Mouse (Mus musculus): ENCODE measurements around the gene Defa34. TPM values are rescaled to one million over a fixed set of nuclear protein-coding genes. Genes with fewer than 3 reads are reported as not detected.
"Not testable (repeated sequence)": the region's sequence is repeated elsewhere in the genome, so short reads cannot be mapped to it uniquely, and the experiment has no call there.

Gene Defa34
- total RNA-seq (2021) = not detected
- long read RNA-seq, experiment 1 = 0 reads
- long read RNA-seq, experiment 2 = 0 reads

GRCm38 (mm10) chr8:21665497-21665896 is at the start of gene Defa34:
TSS of gene Defa34 (plus strand) at chr8:21665797.
- DNase-seq = not testable (repeated sequence)

GRCm38 (mm10) chr8:21617883-21618282 is 47.7 kb upstream of the Defa34 start, which contains the start of gene Defa26:
TSS of gene Defa26 (plus strand) at chr8:21618183.
- DNase-seq = not testable (repeated sequence)

GRCm38 (mm10) chr8:21655480-21655879 is 10.1 kb upstream of the Defa34 start, which contains the start of gene Defa17:
TSS of gene Defa17 (plus strand) at chr8:21655780.
- not testable (repeated sequence) for DNase-seq

- DNase-seq = not testable (repeated sequence)
Observed at GRCm38 (mm10) chr8:21703545-21703944, 37.9 kb downstream of the Defa34 start, which contains the start of gene AY761184. TSS of gene AY761184 (minus strand) at chr8:21703645.

Other genes starting within 250 kb of the Defa34 start
- gene Defa36, start 238.4 kb upstream of the Defa34 start, total RNA-seq (2021) = not detected
- gene Gm7849, start 209.2 kb upstream of the Defa34 start, total RNA-seq (2021) = not detected
- not detected for gene Defa20, start 156.5 kb upstream of the Defa34 start, total RNA-seq (2021)
- gene Defa32, start 136.8 kb upstream of the Defa34 start, total RNA-seq (2021) = not detected
- not detected for gene Defa37, start 100.4 kb upstream of the Defa34 start, total RNA-seq (2021)
- gene Defa28, start 82.8 kb upstream of the Defa34 start, total RNA-seq (2021) = not detected
- gene Gm7861, start 71.3 kb upstream of the Defa34 start, total RNA-seq (2021) = not detected
- not detected for gene Defa26, start 47.6 kb upstream of the Defa34 start, total RNA-seq (2021)
- not detected for gene Defa17, start 10.0 kb upstream of the Defa34 start, total RNA-seq (2021)
- gene AY761184, start 37.8 kb downstream of the Defa34 start, total RNA-seq (2021) = not detected
- not detected for gene Defa24, start 68.7 kb downstream of the Defa34 start, total RNA-seq (2021)
- gene Defb50, start 157.7 kb downstream of the Defa34 start, total RNA-seq (2021) = not detected
- gene Defb2, start 174.1 kb downstream of the Defa34 start, total RNA-seq (2021) = not detected
- gene Defb10, start 193.1 kb downstream of the Defa34 start, total RNA-seq (2021) = not detected
- gene Defb9, start 219.6 kb downstream of the Defa34 start, total RNA-seq (2021) = not detected
- not detected for gene Defb11, start 240.6 kb downstream of the Defa34 start, total RNA-seq (2021)